Mouse (Mus musculus) CD4-positive naive resting alpha-beta T cell, adult 76 days (primary cell): ENCODE results near the gene Chst11. TPM values are rescaled to one million over a fixed set of nuclear protein-coding genes. Genes with fewer than 3 reads are reported as not detected.

Experiments
- total RNA-seq: library from RNA; stranded (reverse); gene quantifications from one replicate; pipeline ENCODE4 v1.2.4, GENCODE M21; 2023

The Chst11 gene
- 1.3 TPM for total RNA-seq

DNA sequence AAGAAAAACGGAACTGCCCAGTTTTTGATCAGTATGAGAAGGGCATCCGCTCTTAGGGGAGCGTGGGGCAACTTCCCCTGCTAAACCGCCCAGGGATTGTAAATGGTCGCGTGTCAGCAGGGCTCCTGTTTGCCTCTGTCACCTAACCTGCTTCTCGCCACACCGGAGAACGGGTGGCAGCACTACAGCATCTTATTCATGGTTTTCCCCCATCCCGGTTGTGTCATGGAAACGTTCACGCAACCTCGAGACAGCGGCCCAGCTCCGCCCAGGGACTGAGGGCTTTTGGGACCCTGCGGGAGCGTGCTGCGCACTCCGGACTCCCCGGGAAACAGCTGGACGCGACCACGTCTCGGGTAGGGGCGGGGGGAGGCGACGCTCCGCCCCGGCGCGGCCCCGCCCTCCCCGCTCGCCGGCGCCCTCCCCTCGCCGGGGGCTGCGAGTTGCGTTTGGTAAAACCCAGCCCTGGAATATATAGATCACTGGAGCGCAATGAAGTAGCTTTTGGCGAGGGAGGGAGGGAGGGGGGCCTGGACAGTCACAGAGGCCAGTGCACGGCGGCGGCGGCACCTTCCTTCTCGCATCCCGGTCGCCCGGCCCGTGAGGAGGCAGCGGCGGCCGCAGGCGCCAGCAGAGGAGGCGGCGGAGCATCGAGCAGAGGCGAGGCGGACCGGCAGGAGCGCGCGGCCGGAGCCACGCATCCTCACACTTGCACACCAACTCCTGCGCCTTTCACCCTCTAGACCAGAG lies at the start of gene Chst11:
Chst11 (plus strand) TSS at position 549 of the 750 bp plus-strand sequence.

Other genes starting within 250 kb of the Chst11 start
- 36.7 TPM for gene Nfyb, start 221.4 kb upstream of the Chst11 start, total RNA-seq
- 39.0 TPM for gene Txnrd1, start 151.5 kb upstream of the Chst11 start, total RNA-seq
- gene Eid3, start 118.9 kb upstream of the Chst11 start, total RNA-seq = 6.4 TPM